Mouse (Mus musculus) stomach, postnatal 0 days (tissue): ENCODE data around the gene Dip2b. TPM values are rescaled to one million over a fixed set of nuclear protein-coding genes. Genes with fewer than 3 reads are reported as not detected.

Source experiments
- ATAC-seq: fragments of 200-750 bp; cut with Nextera tagmentation; 2 replicates; pipeline ENCODE4 v1.8.0; 2017; ENCODE audit not compliant: low FRiP score, low TSS enrichment
- DNase-seq: peaks from one replicate; pipeline ENCODE4 v3.0.0-alpha.2; 2016; ENCODE audit warnings: low spot score
- H3K27ac ChIP-seq: fragments of 300-500 bp; sonication (generic); replicated peaks from 2 replicates; pipeline ENCODE4 v1.5.1; 2014; ENCODE audit warnings: mild to moderate bottlenecking, control low read depth
- H3K27me3 ChIP-seq: fragments of 300-500 bp; sonication (generic); 2 replicates; pipeline ENCODE4 v1.6.1; 2014; ENCODE audit warnings: low read length; ENCODE audit not compliant: control insufficient read depth, insufficient read depth
- H3K36me3 ChIP-seq: fragments of 300-500 bp; sonication (generic); 2 replicates; pipeline ENCODE4 v1.6.1; 2014; ENCODE audit warnings: low read length, mixed read lengths; ENCODE audit not compliant: control insufficient read depth, insufficient read depth
- H3K4me1 ChIP-seq: fragments of 300-500 bp; sonication (generic); replicated peaks from 2 replicates; pipeline ENCODE4 v1.6.1; 2014; ENCODE audit warnings: antibody characterized with exemption; ENCODE audit not compliant: control insufficient read depth, insufficient read depth
- H3K4me2 ChIP-seq: fragments of 300-500 bp; sonication (generic); replicated peaks from 2 replicates; pipeline ENCODE4 v1.6.1; 2014; ENCODE audit warnings: low read depth, mild to moderate bottlenecking, control low read depth, moderate library complexity
- H3K4me3 ChIP-seq: fragments of 300-500 bp; sonication (generic); 2 replicates; pipeline ENCODE4 v1.5.1; 2014; ENCODE audit warnings: low read depth, low read length, control low read depth
- H3K9ac ChIP-seq: fragments of 300-500 bp; sonication (generic); 2 replicates; pipeline ENCODE4 v1.6.1; 2014; ENCODE audit warnings: mild to moderate bottlenecking, low read length, control low read depth, mixed read lengths
- H3K9me3 ChIP-seq: fragments of 300-500 bp; sonication (generic); 2 replicates; pipeline ENCODE4 v1.6.1; 2016; ENCODE audit warnings: low read length; ENCODE audit not compliant: control insufficient read depth
- CTCF ChIP-seq: IDR thresholded peaks from 2 replicates; pipeline ENCODE4 v1.5.1; 2016; ENCODE audit warnings: antibody characterized with exemption, low read depth, mild to moderate bottlenecking, moderate library complexity
- EP300 ChIP-seq: optimal IDR thresholded peaks from 2 replicates; pipeline ENCODE3; 2016; ENCODE audit warnings: antibody characterized with exemption
- WGBS: fragments of 180-500 bp; shearing (Covaris S2); extraction: QIAGEN DNeasy Blood & Tissue Kit; methylation state at CpG from one replicate; pipeline ENCODE4 v1.1.7; 2014; 5-methylcytosine and 5-hydroxymethylcytosine counted together
- polyA plus RNA-seq: library from polyadenylated mRNA; unstranded; fragments of >200 nt; fragmentation: Nextera tagmentation; extraction: Ambion mirVana; gene quantifications from 2 replicates; pipeline ENCODE4 v1.2.1, GENCODE M21; 2015

Dip2b gene
- polyA plus RNA-seq, 1 experiment from 2014 or later: 5.2 TPM

GRCm38 (mm10) chr15:100018280-100018899 lies 20.1 kb upstream of the Dip2b start:
- 81% methylated on average over 6 of the region's 6 CpGs for WGBS
- no peaks in the 10 kb centered on the region for H3K4me1 ChIP-seq

GRCm38 (mm10) chr15:100021175-100021574 lies 17.3 kb upstream of the Dip2b start:
- H3K4me1 ChIP-seq: no peaks in the 10 kb centered on the region
- H3K4me3 ChIP-seq: no peak overlapping the region
- H3K27ac ChIP-seq: no peak overlapping the region
- no peaks in the 10 kb centered on the region for H3K9me3 ChIP-seq
- no peak overlapping the region for H3K4me2 ChIP-seq
- DNase-seq: no peak
- no peak for ATAC-seq
- H3K27me3 ChIP-seq: no peaks in the 10 kb centered on the region
- no peak overlapping the region for H3K9ac ChIP-seq
- H3K36me3 ChIP-seq: no peaks in the 10 kb centered on the region
- WGBS: 95% methylated on average over 1 of the region's 1 CpGs
- TF ChIP-seq EP300 (no peak), CTCF (no peak)

More at GRCm38 (mm10) chr15:100018280-100018899, 20.1 kb upstream of the Dip2b start:
- Histone ChIP-seq H3K9me3 (no peaks in the 10 kb centered on the region), H3K4me3 (no peak overlapping the region), H3K36me3 (no peaks in the 10 kb centered on the region), H3K27ac (no peak overlapping the region), H3K4me2 (no peak overlapping the region), H3K27me3 (no peaks in the 10 kb centered on the region), H3K9ac (no peak overlapping the region)
- no peak for DNase-seq
- TF ChIP-seq EP300 (no peak), CTCF (no peak)
- no peak for ATAC-seq

GRCm38 (mm10) chr15:100022923-100023322 lies 15.5 kb upstream of the Dip2b start:
- no peaks in the 10 kb centered on the region for H3K36me3 ChIP-seq
- H3K4me2 ChIP-seq: no peak overlapping the region
- no peak overlapping the region for H3K9ac ChIP-seq
- no peaks in the 10 kb centered on the region for H3K4me1 ChIP-seq
- TF ChIP-seq EP300 (no peak), CTCF (peak; percentile 83)
- H3K9me3 ChIP-seq: no peaks in the 10 kb centered on the region
- no peak overlapping the region for H3K27ac ChIP-seq
- no peak overlapping the region for H3K4me3 ChIP-seq
- 18% methylated on average over 5 of the region's 5 CpGs for WGBS
- H3K27me3 ChIP-seq: no peaks in the 10 kb centered on the region
- ATAC-seq (peak; percentile 24), DNase-seq (peak; percentile 50)

- ATAC-seq: peak; percentile 34; the same call in 1 of the 2 replicates
- H3K4me1 ChIP-seq: no peaks in the 10 kb centered on the region
These were observed 13.2 kb upstream of the Dip2b start for GRCm38 (mm10) chr15:100025076-100025834.

GRCm38 (mm10) chr15:100028133-100028532 lies 10.3 kb upstream of the Dip2b start:
- TF ChIP-seq EP300 (no peak), CTCF (no peak)
- H3K4me3 ChIP-seq: no peak overlapping the region
- H3K9me3 ChIP-seq: no peaks in the 10 kb centered on the region
- ATAC-seq (no peak), DNase-seq (no peak)
- H3K4me2 ChIP-seq: no peak overlapping the region
- WGBS: 77% methylated on average over 2 of the region's 2 CpGs
- H3K4me1 ChIP-seq: no peaks in the 10 kb centered on the region
- no peaks in the 10 kb centered on the region for H3K27me3 ChIP-seq
- no peak overlapping the region for H3K9ac ChIP-seq
- no peak overlapping the region for H3K27ac ChIP-seq
- H3K36me3 ChIP-seq: no peaks in the 10 kb centered on the region

More at GRCm38 (mm10) chr15:100025076-100025834, 13.2 kb upstream of the Dip2b start:
- no peak overlapping the region for H3K4me3 ChIP-seq
- peak overlapping the region; percentile 30 for H3K27ac ChIP-seq
- H3K9ac ChIP-seq: 0 out of 2 replicates have a peak overlapping the region, but pooled peaks have one; percentile 8
- no peaks in the 10 kb centered on the region for H3K9me3 ChIP-seq
- no peak for DNase-seq
- no peak overlapping the region for H3K4me2 ChIP-seq
- H3K27me3 ChIP-seq: no peaks in the 10 kb centered on the region
- no peak for TF ChIP-seq CTCF
- no peak for TF ChIP-seq EP300
- no peaks in the 10 kb centered on the region for H3K36me3 ChIP-seq
- 72% methylated on average over 11 of the region's 11 CpGs for WGBS

- WGBS: 32% methylated on average over 8 of the region's 8 CpGs
- TF ChIP-seq CTCF: no peak
- TF ChIP-seq EP300: no peak
- peak; percentile 42; the same call in 1 of the 2 replicates for ATAC-seq
These were observed 9.0 kb upstream of the Dip2b start for GRCm38 (mm10) chr15:100029497-100029896.

More at GRCm38 (mm10) chr15:100029497-100029896, 9.0 kb upstream of the Dip2b start:
- H3K4me3 ChIP-seq: no peak overlapping the region
- H3K27me3 ChIP-seq: no peaks in the 10 kb centered on the region
- no peak overlapping the region for H3K4me2 ChIP-seq
- no peaks in the 10 kb centered on the region for H3K4me1 ChIP-seq
- H3K9ac ChIP-seq: no peak overlapping the region
- H3K27ac ChIP-seq: no peak overlapping the region
- no peaks in the 10 kb centered on the region for H3K36me3 ChIP-seq
- H3K9me3 ChIP-seq: no peaks in the 10 kb centered on the region
- DNase-seq: peak; percentile 56
